7 mouse cellular contexts compared by ENCODE assay signal in genomic region chr5:64812983-64813304, GRCm38 (mm10). TPM values are rescaled to one million over a fixed set of nuclear protein-coding genes. Genes with fewer than 3 reads are reported as not detected.
DNase-seq lines count a peak whose midpoint lies in the region; ATAC-seq lines count a peak whose summit lies in the region.

No protein-coding gene starts in this region.

- no peak overlapping the region for H3K9ac ChIP-seq in lung, embryonic 15.5 days
- no peak overlapping the region for H3K9ac ChIP-seq in embryonic facial prominence, embryonic 11.5 days (replicated peaks; ENCODE audit: low read length)
- peak overlapping the region; percentile 37; the same call in 1 of the 2 replicates for H3K9ac ChIP-seq in intestine, embryonic 14.5 days (ENCODE audit: low read length)
- H3K9ac ChIP-seq in neural tube, embryonic 15.5 days (replicated peaks), result no peak overlapping the region

- H3K27me3 ChIP-seq in lung, embryonic 15.5 days, result no peaks in the 10 kb centered on the region
- no peaks in the 10 kb centered on the region for H3K27me3 ChIP-seq in embryonic facial prominence, embryonic 11.5 days (ENCODE audit: control insufficient read depth, insufficient read depth, low read length)
- no peaks in the 10 kb centered on the region for H3K27me3 ChIP-seq in intestine, embryonic 14.5 days (replicated peaks; ENCODE audit: control insufficient read depth, insufficient read depth, low read length)
- no peaks in the 10 kb centered on the region for H3K27me3 ChIP-seq in neural tube, embryonic 15.5 days (replicated peaks)

- peaks cover 12% of the 10 kb centered on the region; the same call in 1 of the 2 replicates for H3K36me3 ChIP-seq in lung, embryonic 15.5 days
- no peaks in the 10 kb centered on the region; the same call in 1 of the 2 replicates for H3K36me3 ChIP-seq in embryonic facial prominence, embryonic 11.5 days (replicated peaks; ENCODE audit: control insufficient read depth, insufficient read depth, low read depth, low read length)
- H3K36me3 ChIP-seq in intestine, embryonic 14.5 days (ENCODE audit: control insufficient read depth, insufficient read depth, low read length), result peaks cover 26% of the 10 kb centered on the region
- no peaks in the 10 kb centered on the region for H3K36me3 ChIP-seq in neural tube, embryonic 15.5 days

- DNase-seq in lung, postnatal 36 days, result no peak
- DNase-seq in embryonic facial prominence, embryonic 11.5 days (ENCODE audit: low spot score), result peak; percentile 22
- DNase-seq in intestine, embryonic 14.5 days (ENCODE audit: low spot score), result no peak
- no peak for DNase-seq in cerebellum, postnatal 14 days
- no peak for DNase-seq in urinary bladder, postnatal 25 days (ENCODE audit: low spot score)

- H3K4me2 ChIP-seq in lung, embryonic 15.5 days, result peak overlapping the region; percentile 52
- H3K4me2 ChIP-seq in embryonic facial prominence, embryonic 11.5 days (ENCODE audit: low read depth, low read length), result no peak overlapping the region
- H3K4me2 ChIP-seq in intestine, embryonic 14.5 days (ENCODE audit: low read length), result peak overlapping the region; percentile 43
- peak overlapping the region; percentile 35 for H3K4me2 ChIP-seq in neural tube, embryonic 15.5 days

- peak overlapping the region; percentile 94 for H3K27ac ChIP-seq in lung, embryonic 15.5 days
- H3K27ac ChIP-seq in embryonic facial prominence, embryonic 11.5 days (replicated peaks; ENCODE audit: low read depth, low read length), result peak overlapping the region; percentile 30; the same call in 1 of the 2 replicates
- H3K27ac ChIP-seq in intestine, embryonic 14.5 days (ENCODE audit: low read depth), result peak overlapping the region; percentile 89
- H3K27ac ChIP-seq in neural tube, embryonic 15.5 days (replicated peaks), result 0 out of 2 replicates have a peak overlapping the region, but pooled peaks have one; percentile 56

- H3K9me3 ChIP-seq in lung, embryonic 15.5 days, result no peaks in the 10 kb centered on the region
- H3K9me3 ChIP-seq in embryonic facial prominence, embryonic 11.5 days (replicated peaks; ENCODE audit: control insufficient read depth, low read length), result no peaks in the 10 kb centered on the region
- H3K9me3 ChIP-seq in intestine, embryonic 14.5 days (ENCODE audit: control insufficient read depth, low read length), result no peaks in the 10 kb centered on the region
- no peaks in the 10 kb centered on the region for H3K9me3 ChIP-seq in neural tube, embryonic 15.5 days (replicated peaks)

- peak overlapping the region; percentile 22 for H3K4me3 ChIP-seq in lung, embryonic 15.5 days
- H3K4me3 ChIP-seq in embryonic facial prominence, embryonic 11.5 days (ENCODE audit: low read depth, low read length), result no peak overlapping the region
- H3K4me3 ChIP-seq in intestine, embryonic 14.5 days (ENCODE audit: low read depth, low read length), result peak overlapping the region; percentile 15
- H3K4me3 ChIP-seq in neural tube, embryonic 15.5 days (replicated peaks), result no peak overlapping the region

- H3K4me1 ChIP-seq in lung, embryonic 15.5 days, result peaks cover 83% of the 10 kb centered on the region
- peaks cover 25% of the 10 kb centered on the region for H3K4me1 ChIP-seq in embryonic facial prominence, embryonic 11.5 days (ENCODE audit: control insufficient read depth, insufficient read depth, low read length)
- H3K4me1 ChIP-seq in intestine, embryonic 14.5 days (replicated peaks; ENCODE audit: control insufficient read depth, insufficient read depth, low read length), result peaks cover 78% of the 10 kb centered on the region
- peaks cover 44% of the 10 kb centered on the region for H3K4me1 ChIP-seq in neural tube, embryonic 15.5 days

- ATAC-seq in lung, embryonic 15.5 days (ENCODE audit: borderline replicate concordance, extremely low read depth, low FRiP score, low TSS enrichment), result no peak
- no peak for ATAC-seq in embryonic facial prominence, embryonic 11.5 days (replicated peaks; ENCODE audit: insufficient number of reproducible peaks, low FRiP score, low TSS enrichment, low read depth)
- no peak for ATAC-seq in intestine, embryonic 14.5 days (replicated peaks; ENCODE audit: low FRiP score, low TSS enrichment, low read depth)
- no peak for ATAC-seq in neural tube, embryonic 15.5 days (ENCODE audit: low FRiP score)

- WGBS in lung, embryonic 15.5 days, result 21% methylated on average over 4 of the region's 4 CpGs
- 16% methylated on average over 4 of the region's 4 CpGs for WGBS in embryonic facial prominence, embryonic 11.5 days
- 28% methylated on average over 4 of the region's 4 CpGs for WGBS in intestine, embryonic 14.5 days
- 46% methylated on average over 4 of the region's 4 CpGs for WGBS in neural tube, embryonic 15.5 days

RNA-seq across cellular contexts. Expression of gene Klf3, which starts 9.8 kb away (rescaled TPM):
- polyA plus RNA-seq in lung, embryonic 15.5 days (2015; fragmentation: Nextera tagmentation; extraction: Ambion mirVana), result 67.2 and 68.7 TPM in 2 replicates
- 31.5 and 34.6 TPM in 2 replicates for polyA plus RNA-seq in embryonic facial prominence, embryonic 11.5 days (2014; fragmentation: Nextera tagmentation; extraction: Ambion mirVana)
- 75.2 and 88.0 TPM in 2 replicates for polyA plus RNA-seq in intestine, embryonic 14.5 days (2014; fragmentation: Nextera tagmentation; extraction: Ambion mirVana)
- 16.6 and 32.0 TPM in 2 replicates for polyA plus RNA-seq in neural tube, embryonic 15.5 days (2015; fragmentation: Nextera tagmentation; extraction: Ambion mirVana)

Comparison
In these comparisons a context has a peak if more than half of its experiments do, and no peak if none do; other contexts are left out.
1. H3K27ac ChIP-seq: peak in every context shown above with its lines; median percentile 94 in lung, embryonic 15.5 days; 89 in intestine, embryonic 14.5 days; 56 in neural tube, embryonic 15.5 days; 30 in embryonic facial prominence, embryonic 11.5 days.
2. H3K4me3 ChIP-seq: peak in lung, embryonic 15.5 days (single experiment) and intestine, embryonic 14.5 days (single experiment); none in embryonic facial prominence, embryonic 11.5 days (single experiment) and neural tube, embryonic 15.5 days (single experiment).